Mouse (Mus musculus) myocyte (in vitro differentiated cells): ENCODE measurements around the gene Dusp15. TPM values are rescaled to one million over a fixed set of nuclear protein-coding genes. Genes with fewer than 3 reads are reported as not detected.

ENCODE experiments used
- H3K27me3 ChIP-seq: one replicate; pipeline ENCODE4 v1.6.1; 2011; ENCODE audit not compliant: control insufficient read depth, insufficient read depth, insufficient read length
- H3K36me3 ChIP-seq: one replicate; pipeline ENCODE4 v1.6.1; 2011; ENCODE audit not compliant: control insufficient read depth, insufficient read depth
- H3K4me2 ChIP-seq: one replicate; pipeline ENCODE4 v1.6.1; 2011; ENCODE audit warnings: low read depth, control low read depth
- H3K4me3 ChIP-seq: one replicate; pipeline ENCODE4 v1.5.1; 2011; ENCODE audit warnings: mild to moderate bottlenecking, control low read depth, moderate library complexity
- H3K79me2 ChIP-seq: one replicate; pipeline ENCODE4 v1.6.1; 2011; ENCODE audit not compliant: control insufficient read depth, insufficient read depth
- H3ac ChIP-seq: one replicate; pipeline ENCODE4 v1.6.1; 2011; ENCODE audit not compliant: control insufficient read depth, insufficient read length
- CEBPB ChIP-seq: IDR thresholded peaks from 2 replicates; pipeline ENCODE4 v1.6.1; 2011; ENCODE audit warnings: mild to moderate bottlenecking, moderate library complexity; ENCODE audit not compliant: poor library complexity, insufficient read depth, severe bottlenecking
- E2F4 ChIP-seq: IDR thresholded peaks from one replicate; pipeline ENCODE4 v1.6.1; 2011; ENCODE audit warnings: mild to moderate bottlenecking, control low read depth, moderate library complexity; ENCODE audit not compliant: insufficient read depth
- MAX ChIP-seq: IDR thresholded peaks from one replicate; pipeline ENCODE4 v1.6.1; 2011; ENCODE audit warnings: low read depth, mild to moderate bottlenecking, control low read depth
- MYOD1 ChIP-seq, 3 experiments: IDR thresholded peaks; one replicate each; pipeline ENCODE4 v1.6.1; 2011; ENCODE audit warnings: control low read depth in 2 of 3, low read depth in 2 of 3, mild to moderate bottlenecking in 2 of 3, moderate library complexity in 1 of 3; ENCODE audit not compliant: insufficient read length in 2 of 3, control insufficient read depth in 1 of 3
- MYOG ChIP-seq, 3 experiments: IDR thresholded peaks; one replicate each; pipeline ENCODE4 v1.6.1; 2011; ENCODE audit warnings: control low read depth in 2 of 3, low read depth in 2 of 3, mild to moderate bottlenecking in 2 of 3; ENCODE audit not compliant: insufficient read length in 2 of 3, control insufficient read depth in 1 of 3, insufficient read depth in 1 of 3
- POLR2A ChIP-seq: IDR thresholded peaks from one replicate; pipeline ENCODE4 v1.6.1; 2011; ENCODE audit warnings: low read depth, mild to moderate bottlenecking, control low read depth, moderate library complexity; ENCODE audit not compliant: insufficient read length
- POLR2AphosphoS2 ChIP-seq: IDR thresholded peaks from one replicate; pipeline ENCODE4 v1.6.1; 2011; ENCODE audit warnings: low read depth, control low read depth; ENCODE audit not compliant: insufficient read length
- REST ChIP-seq: IDR thresholded peaks from one replicate; pipeline ENCODE4 v1.6.1; 2011; ENCODE audit warnings: mild to moderate bottlenecking, control low read depth, moderate library complexity; ENCODE audit not compliant: insufficient read depth, insufficient read length
- SRF ChIP-seq: IDR thresholded peaks from one replicate; pipeline ENCODE4 v1.6.1; 2011; ENCODE audit warnings: low read depth; ENCODE audit not compliant: control insufficient read depth, insufficient read length
- TCF12 ChIP-seq: IDR thresholded peaks from one replicate; pipeline ENCODE4 v1.6.1; 2011; ENCODE audit warnings: mild to moderate bottlenecking, control low read depth; ENCODE audit not compliant: poor library complexity, insufficient read depth, severe bottlenecking
- TCF3 ChIP-seq: IDR thresholded peaks from one replicate; pipeline ENCODE4 v1.6.1; 2011; ENCODE audit warnings: low read depth, control low read depth; ENCODE audit not compliant: insufficient read length
- USF1 ChIP-seq: IDR thresholded peaks from one replicate; pipeline ENCODE4 v1.6.1; 2011; ENCODE audit warnings: low read depth, mild to moderate bottlenecking, control low read depth, moderate library complexity
- polyA plus RNA-seq: library from polyadenylated mRNA; unstranded; fragments of >200 nt; fragmentation: generic; extraction: Trizol; gene quantifications from one replicate; pipeline ENCODE4 v1.2.1, GENCODE M21; 2012; ENCODE audit warnings: missing spikeins

Dusp15 gene
- polyA plus RNA-seq, 1 experiment: 0.02 TPM

DNA sequence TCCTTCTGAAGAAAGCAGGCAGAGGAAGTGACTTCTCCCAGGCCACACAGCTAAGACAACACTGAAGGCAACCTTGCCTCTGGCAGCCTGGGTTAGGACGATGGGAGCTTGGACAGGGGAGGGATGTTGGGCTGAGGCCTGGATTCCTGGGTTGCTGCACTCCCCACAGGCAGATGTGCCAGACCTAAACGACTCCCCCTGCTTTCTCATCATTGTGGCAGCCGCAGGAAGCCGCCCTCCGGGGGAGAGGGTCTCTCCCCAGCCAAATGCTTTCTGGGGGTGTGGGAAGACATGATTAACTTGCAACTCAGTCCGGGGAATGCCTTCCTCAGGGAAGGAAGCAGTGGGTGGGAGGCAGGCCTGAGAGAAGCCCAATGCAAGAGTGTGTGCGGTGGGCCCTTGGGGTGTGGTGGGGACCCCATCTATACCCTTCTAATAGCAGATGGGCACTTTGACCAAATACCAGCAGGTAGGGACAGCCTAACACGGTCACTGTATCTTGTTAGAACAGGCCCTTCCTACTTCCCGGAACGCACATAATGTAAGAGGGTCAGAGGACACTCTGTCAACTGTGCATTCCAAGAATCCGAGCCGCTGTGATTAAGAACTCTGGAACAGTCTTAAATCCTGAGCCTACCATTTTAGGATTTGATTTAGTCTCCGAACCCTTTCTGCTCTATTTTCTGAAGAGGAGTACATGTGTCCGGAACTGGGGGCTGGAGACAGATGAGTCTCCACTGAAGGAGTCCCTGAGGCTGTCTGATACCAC is 23.1 kb downstream of the Dusp15 start:
- H3K79me2 ChIP-seq: peaks cover 45% of the 10 kb centered on the region
- no peak for TF ChIP-seq POLR2AphosphoS2
- peak in 1 of 3 experiments; percentile 31 for TF ChIP-seq MYOD1 (IDR thresholded peaks at IDR 0.05; ENCODE audit: control insufficient read depth in 1 of 3, insufficient read length in 2 of 3, low read depth in 2 of 3)
- no peak overlapping the region for H3ac ChIP-seq
- H3K4me3 ChIP-seq: peak overlapping the region; percentile 84
- H3K4me2 ChIP-seq: peak overlapping the region; percentile 89
- no peaks in the 10 kb centered on the region for H3K36me3 ChIP-seq
- H3K27me3 ChIP-seq: no peaks in the 10 kb centered on the region

DNA sequence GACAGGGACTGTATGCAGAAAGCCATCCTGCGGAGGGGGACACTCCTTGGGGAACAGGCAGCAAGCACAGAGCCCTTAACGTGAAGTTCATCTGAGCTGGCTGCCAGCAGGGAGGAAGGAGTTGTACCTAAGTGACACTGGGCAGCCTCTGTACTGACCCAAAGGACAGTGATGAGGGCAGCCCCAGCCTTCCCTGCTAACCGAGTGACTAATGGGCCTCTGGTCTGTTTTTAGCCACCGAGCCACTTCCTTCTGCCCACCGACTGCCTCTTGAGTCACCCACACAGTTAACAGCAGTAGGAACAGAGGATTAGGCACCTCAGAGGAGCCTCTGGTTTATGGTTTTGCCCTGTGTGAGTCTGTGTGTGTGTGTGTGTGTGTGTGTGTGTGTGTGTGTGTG is 24.1 kb downstream of the Dusp15 start:
- Histone ChIP-seq H3ac (no peak overlapping the region), H3K27me3 (no peaks in the 10 kb centered on the region), H3K4me2 (peak overlapping the region; percentile 89), H3K4me3 (peak overlapping the region; percentile 84), H3K36me3 (no peaks in the 10 kb centered on the region), H3K79me2 (peaks cover 39% of the 10 kb centered on the region)
- TF ChIP-seq MYOG (IDR thresholded peaks at IDR 0.05; ENCODE audit: control insufficient read depth in 1 of 3, insufficient read depth in 1 of 3, insufficient read length in 2 of 3, low read depth in 2 of 3) (no peak), REST (no peak), TCF3 (no peak), MYOD1 (IDR thresholded peaks at IDR 0.05; ENCODE audit: control insufficient read depth in 1 of 3, insufficient read length in 2 of 3, low read depth in 2 of 3) (peak in 1 of 3 experiments; percentile 2), POLR2AphosphoS2 (peak; percentile 33), CEBPB (no peak), SRF (no peak), MAX (no peak), USF1 (no peak), POLR2A (peak; percentile 55), TCF12 (no peak)

DNA sequence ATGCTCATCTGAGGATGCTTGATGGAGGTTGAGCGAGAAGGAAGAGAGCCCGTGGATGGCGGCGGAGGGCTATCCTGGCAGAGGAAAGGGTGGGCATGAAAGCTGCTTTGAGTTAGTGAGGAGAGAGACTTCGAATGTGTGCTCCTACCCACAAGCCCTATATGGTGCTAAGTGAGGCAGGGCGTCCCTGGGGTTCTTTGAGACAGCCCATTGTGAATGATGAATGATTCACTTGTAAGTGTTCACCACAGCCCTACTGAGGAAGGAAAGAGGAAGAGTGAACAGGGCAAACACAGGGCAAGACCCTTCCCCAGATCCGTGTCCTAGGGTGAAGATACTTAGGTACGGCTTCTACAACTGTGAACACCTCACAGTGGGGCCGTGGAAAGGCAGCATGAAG is 24.6 kb downstream of the Dusp15 start:
- H3K4me2 ChIP-seq: peak overlapping the region; percentile 89
- peaks cover 35% of the 10 kb centered on the region for H3K79me2 ChIP-seq
- no peak overlapping the region for H3K4me3 ChIP-seq
- no peaks in the 10 kb centered on the region for H3K36me3 ChIP-seq
- TF ChIP-seq MAX (peak; percentile 13), CEBPB (no peak)
- H3ac ChIP-seq: no peak overlapping the region
- no peaks in the 10 kb centered on the region for H3K27me3 ChIP-seq

DNA sequence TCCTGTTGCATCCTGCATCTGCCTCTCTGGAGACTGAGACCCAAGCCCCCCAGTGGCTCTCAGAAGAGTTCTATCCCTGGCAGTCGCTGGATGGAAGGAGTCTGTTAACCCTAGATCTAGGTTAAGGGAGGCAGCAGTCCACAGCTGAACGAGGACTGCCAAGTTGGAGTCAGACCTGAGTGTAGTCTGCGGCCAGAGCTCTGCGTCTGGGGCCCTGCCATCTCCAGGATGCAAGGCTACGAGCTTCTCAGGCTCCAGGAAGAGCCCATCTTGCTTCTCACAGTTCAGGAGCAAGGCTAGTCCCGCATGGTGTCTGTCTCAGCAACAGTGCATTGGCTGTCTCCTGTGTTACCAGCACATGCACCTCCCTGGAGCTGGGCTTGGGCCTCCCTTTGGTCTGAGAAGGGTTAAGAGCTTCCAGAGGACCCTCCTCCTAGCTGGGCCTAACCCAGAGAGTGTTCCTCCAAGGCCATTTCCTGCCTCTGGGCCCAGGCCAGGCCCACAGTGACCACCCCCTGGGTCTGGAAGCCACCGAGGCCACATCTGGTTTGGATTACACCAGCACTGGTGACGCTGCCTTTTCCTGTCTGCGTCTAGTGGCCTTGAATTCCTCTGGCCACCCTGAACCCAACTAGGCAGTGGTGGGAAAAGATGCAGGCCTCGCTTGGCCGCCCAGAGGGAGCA is 26.2 kb downstream of the Dusp15 start:
- Histone ChIP-seq H3K27me3 (no peaks in the 10 kb centered on the region), H3K4me3 (peak overlapping the region; percentile 5), H3K4me2 (peak overlapping the region; percentile 89), H3K79me2 (peaks cover 19% of the 10 kb centered on the region), H3ac (no peak overlapping the region), H3K36me3 (no peaks in the 10 kb centered on the region)
- TF ChIP-seq POLR2AphosphoS2 (no peak), TCF12 (peak; percentile 45), TCF3 (peak; percentile 29)

DNA sequence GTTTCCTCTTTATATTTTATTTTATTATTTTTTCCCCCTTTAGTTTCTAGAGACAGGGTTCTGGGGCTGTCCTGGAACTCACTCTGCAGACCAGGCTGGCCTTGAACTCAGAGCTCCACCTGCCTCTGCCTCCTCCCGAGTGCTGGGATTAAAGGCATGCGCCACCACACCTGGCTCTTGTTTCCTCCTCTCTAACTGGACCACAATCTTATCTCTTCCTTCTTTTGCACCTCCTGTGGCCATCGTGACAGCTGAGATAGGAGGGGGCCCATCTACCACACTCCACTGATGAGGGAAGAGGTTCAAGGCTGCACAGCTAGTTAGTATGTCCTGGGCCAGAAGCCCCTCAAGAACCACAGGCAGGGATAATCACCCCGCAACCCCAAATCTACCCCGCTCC is 27.0 kb downstream of the Dusp15 start:
- H3K4me3 ChIP-seq: peak overlapping the region; percentile 5
- H3ac ChIP-seq: no peak overlapping the region
- H3K4me2 ChIP-seq: peak overlapping the region; percentile 89
- peaks cover 11% of the 10 kb centered on the region for H3K79me2 ChIP-seq
- TF ChIP-seq E2F4 (no peak), TCF12 (no peak), SRF (no peak), TCF3 (no peak), REST (no peak), MYOG (IDR thresholded peaks at IDR 0.05; ENCODE audit: control insufficient read depth in 1 of 3, insufficient read depth in 1 of 3, insufficient read length in 2 of 3, low read depth in 2 of 3) (no peak), MAX (no peak), POLR2A (no peak), CEBPB (no peak), POLR2AphosphoS2 (no peak), USF1 (no peak), MYOD1 (IDR thresholded peaks at IDR 0.05; ENCODE audit: control insufficient read depth in 1 of 3, insufficient read length in 2 of 3, low read depth in 2 of 3) (no peak)
- no peaks in the 10 kb centered on the region for H3K27me3 ChIP-seq
- H3K36me3 ChIP-seq: no peaks in the 10 kb centered on the region
